Mouse (Mus musculus) embryo, embryonic 10 days (tissue): ENCODE measurements at regions not wholly inside any gene's neighbourhood (a gene's known extent, or its start where the extent isn't known, plus 50 kb on each side); places are given as distances from the start of the nearest gene placed in this dataset.
"Not testable (repeated sequence)": the region's sequence is repeated elsewhere in the genome, so short reads cannot be mapped to it uniquely, and the experiment has no call there.

Source experiments
- DNase-seq: peaks from one replicate; pipeline ENCODE4 v3.0.0-alpha.2; 2015; ENCODE audit warnings: low spot score

- DNase-seq: peak; percentile 61
These were observed 124.4 kb downstream of the Melk start for GRCm38 (mm10) chr4:44424831-44425704.

DNA sequence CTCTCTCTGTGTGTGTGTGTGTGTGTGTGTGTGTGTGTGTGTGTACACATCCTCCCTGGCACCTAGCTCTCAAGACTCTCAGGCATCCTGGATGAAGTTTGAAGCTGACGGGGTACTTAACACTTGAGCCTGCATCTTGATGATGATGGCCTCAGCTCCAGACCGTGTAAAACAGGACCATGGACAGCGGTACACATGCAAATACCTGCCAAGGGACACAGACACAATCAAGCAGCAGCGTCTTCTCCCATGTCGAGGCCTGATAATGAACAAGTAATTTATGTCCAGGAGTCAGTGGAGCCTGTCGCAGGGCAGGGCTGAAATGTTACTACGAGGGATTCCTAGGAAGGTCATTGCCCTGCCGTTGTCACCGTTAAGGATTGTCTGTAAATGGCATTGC, 133.9 kb downstream of the Melk start:
- peak; percentile 80 for DNase-seq

GRCm38 (mm10) chr4:44445511-44445910, 144.8 kb downstream of the Melk start:
- DNase-seq: peak; percentile 14

- no peak for DNase-seq
These were observed 150.3 kb downstream of the Melk start for GRCm38 (mm10) chr4:44450881-44451532.

DNA sequence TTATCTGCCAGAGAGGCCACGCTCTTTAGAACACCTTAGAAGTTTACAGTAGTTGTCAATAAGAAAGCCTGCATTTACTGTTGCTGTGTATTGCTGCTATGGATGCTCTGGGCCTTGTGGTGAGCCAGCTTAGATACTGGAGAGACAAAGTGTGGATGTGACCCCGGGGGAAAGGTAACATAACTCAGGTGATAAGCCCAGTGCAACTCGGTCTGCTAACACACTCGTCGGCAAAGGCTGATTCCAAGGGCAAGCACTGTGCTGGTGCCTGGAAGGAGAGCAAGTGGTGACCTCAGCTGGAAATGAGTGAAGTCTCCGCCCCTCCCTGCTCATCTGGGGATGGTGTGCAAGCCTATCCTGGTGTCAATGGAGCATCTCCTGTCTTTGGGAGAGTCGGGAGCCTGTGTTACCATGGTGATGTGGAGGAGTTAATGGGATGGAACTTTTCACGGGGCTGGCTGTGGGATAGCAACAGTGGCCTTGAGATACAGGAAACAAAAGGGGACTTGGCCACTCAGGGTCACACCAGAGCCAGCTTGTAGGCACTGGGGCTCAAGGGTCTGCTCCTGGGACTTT, 151.5 kb downstream of the Melk start:
- peak; percentile 50 for DNase-seq

GRCm38 (mm10) chr4:44453552-44453951, 152.9 kb downstream of the Melk start:
- DNase-seq: no peak

DNA sequence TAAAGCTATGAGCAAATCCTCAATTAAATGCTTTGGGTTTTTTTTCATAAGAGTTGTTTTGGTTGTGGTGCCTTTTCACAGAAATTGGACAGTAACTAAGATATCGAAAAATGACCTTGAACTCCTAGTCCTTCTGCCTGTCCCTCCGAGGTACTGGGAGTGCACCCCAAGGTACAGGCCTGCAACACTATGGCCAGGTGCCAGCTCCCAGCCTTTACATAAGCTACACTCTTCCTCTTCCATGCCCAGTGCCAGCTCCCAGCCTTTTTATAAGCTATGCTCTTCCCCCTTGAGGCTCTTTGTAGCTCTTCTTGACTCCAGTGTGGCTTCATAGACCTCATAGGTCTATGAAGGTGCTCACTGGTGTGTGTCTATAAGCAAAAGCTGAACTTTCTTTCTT, 155.2 kb downstream of the Melk start:
- no peak for DNase-seq

- DNase-seq: not testable (repeated sequence)
These were observed 172.8 kb downstream of the Melk start for GRCm38 (mm10) chr4:44473511-44473910.
